Mouse (Mus musculus): ENCODE measurements at regions not wholly inside any gene's neighbourhood (a gene's known extent, or its start where the extent isn't known, plus 50 kb on each side); places are given as distances from the start of the nearest gene placed in this dataset.
"Not testable (repeated sequence)": the region's sequence is repeated elsewhere in the genome, so short reads cannot be mapped to it uniquely, and the experiment has no call there.

DNA sequence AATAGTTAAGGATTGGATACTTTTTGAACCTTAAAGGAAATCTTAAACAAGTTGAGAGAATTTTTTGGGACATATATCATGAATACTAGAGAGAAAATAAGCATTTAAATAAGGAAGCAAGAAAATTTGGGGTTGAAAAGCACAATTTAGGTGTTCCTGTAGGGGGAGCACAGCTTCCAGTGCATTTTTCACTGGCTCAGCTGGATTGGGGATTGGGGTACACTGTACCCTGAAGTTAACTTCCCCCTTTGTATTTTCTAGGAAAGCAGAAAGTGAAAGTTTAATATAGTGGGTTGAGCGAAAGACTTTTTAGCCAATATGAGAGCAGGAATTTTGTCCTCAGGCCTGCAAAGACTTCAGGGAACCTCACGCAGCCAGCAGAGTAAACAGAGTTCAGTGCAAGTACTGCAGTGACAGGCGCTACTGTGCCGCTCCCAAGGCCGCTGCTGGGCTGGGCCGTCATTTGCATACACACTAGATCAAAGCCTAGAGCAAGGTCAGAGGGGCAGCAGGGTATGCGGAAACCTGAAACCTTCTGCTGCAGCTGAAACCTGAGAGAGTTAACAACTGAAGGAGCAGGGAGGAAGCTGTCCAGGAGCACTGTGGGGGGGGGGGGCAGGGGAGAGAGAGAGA, 1111.4 kb downstream of the H2al1n start:
- peak; percentile 36 for DNase-seq (ENCODE audit: low spot score)

DNA sequence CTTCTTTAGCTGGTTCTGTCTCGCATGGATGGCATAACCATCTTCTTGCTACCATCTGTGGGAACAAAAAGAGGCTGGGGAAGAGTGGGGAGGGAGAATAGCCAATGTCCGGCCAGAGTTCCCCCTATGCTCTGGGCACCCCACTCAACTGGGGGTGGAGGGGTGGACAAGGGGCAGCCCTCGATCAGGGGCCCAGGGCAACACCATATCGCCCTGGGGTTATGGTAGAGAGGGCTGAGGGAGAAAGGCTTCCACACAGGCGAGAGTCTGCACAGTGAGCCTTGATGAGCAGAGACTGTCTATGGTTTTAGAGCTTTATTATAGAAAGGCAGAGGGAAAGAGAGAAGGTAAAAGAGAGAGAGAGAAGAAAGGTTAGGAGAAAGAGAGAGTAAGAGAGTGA, 1112.0 kb downstream of the H2al1n start:
- no peak for DNase-seq (ENCODE audit: low spot score)

DNA sequence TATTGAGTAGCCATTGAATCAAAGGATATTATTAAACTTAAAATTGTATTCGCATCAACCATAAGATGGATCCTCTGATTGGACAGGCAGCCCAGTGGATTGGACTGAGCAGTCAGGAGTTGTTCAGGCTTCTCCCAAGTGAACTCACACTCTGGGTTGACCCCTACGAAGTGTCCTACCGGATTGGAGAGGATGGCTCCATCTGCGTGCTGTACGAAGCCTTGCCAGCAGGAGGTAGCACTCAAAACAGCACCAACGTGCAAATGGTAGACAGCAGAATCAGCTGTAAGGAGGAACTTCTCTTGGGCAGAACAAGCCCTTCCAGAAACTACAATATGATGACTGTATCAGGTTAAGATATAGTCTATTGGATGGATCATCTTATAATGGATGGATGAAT, 1154.2 kb downstream of the H2al1n start:
- DNase-seq (ENCODE audit: low spot score): not testable (repeated sequence)
